Mouse (Mus musculus): ENCODE measurements at regions not wholly inside any gene's neighbourhood (a gene's known extent, or its start where the extent isn't known, plus 50 kb on each side); places are given as distances from the start of the nearest gene placed in this dataset.

- H3K9me3 ChIP-seq = no peaks in the 10 kb centered on the region
- H3K36me3 ChIP-seq (replicated peaks) = no peaks in the 10 kb centered on the region
- DNase-seq (ENCODE audit: extremely low spot score, low spot score) = no peak
- H3K4me3 ChIP-seq = no peak overlapping the region
- H3K4me1 ChIP-seq = no peaks in the 10 kb centered on the region
- no peak overlapping the region for H3K27ac ChIP-seq
- 77% methylated on average over 2 of the region's 2 CpGs for WGBS
- peaks cover 78% of the 10 kb centered on the region for H3K27me3 ChIP-seq (ENCODE audit: poor library complexity, severe bottlenecking)
Observed at GRCm38 (mm10) chr5:33548800-33549199, 80.6 kb downstream of the Fam53a start.

- DNase-seq (ENCODE audit: extremely low spot score, low spot score) = peak; percentile 73
- Histone ChIP-seq H3K27me3 (ENCODE audit: poor library complexity, severe bottlenecking) (peaks cover 100% of the 10 kb centered on the region), H3K36me3 (replicated peaks) (no peaks in the 10 kb centered on the region), H3K27ac (no peak overlapping the region), H3K4me1 (peaks cover 34% of the 10 kb centered on the region), H3K4me3 (no peak overlapping the region), H3K9me3 (no peaks in the 10 kb centered on the region)
- WGBS = 16% methylated on average over 5 of the region's 5 CpGs
Observed at GRCm38 (mm10) chr5:33543372-33543771, 86.1 kb downstream of the Fam53a start.

- 65% methylated on average over 3 of the region's 3 CpGs for WGBS
- DNase-seq (ENCODE audit: extremely low spot score, low spot score) = no peak
- Histone ChIP-seq H3K4me1 (peaks cover 36% of the 10 kb centered on the region), H3K36me3 (replicated peaks) (no peaks in the 10 kb centered on the region), H3K27me3 (ENCODE audit: poor library complexity, severe bottlenecking) (peaks cover 100% of the 10 kb centered on the region), H3K9me3 (no peaks in the 10 kb centered on the region), H3K4me3 (no peak overlapping the region), H3K27ac (no peak overlapping the region)
Observed at GRCm38 (mm10) chr5:33542643-33543042, 86.8 kb downstream of the Fam53a start.

GRCm38 (mm10) chr5:33542000-33542554 is 87.4 kb downstream of the Fam53a start:
- Histone ChIP-seq H3K27ac (no peak overlapping the region), H3K9me3 (no peaks in the 10 kb centered on the region), H3K4me1 (peaks cover 41% of the 10 kb centered on the region), H3K27me3 (ENCODE audit: poor library complexity, severe bottlenecking) (peaks cover 100% of the 10 kb centered on the region), H3K36me3 (replicated peaks) (no peaks in the 10 kb centered on the region), H3K4me3 (no peak overlapping the region)
- 32% methylated on average over 11 of the region's 11 CpGs for WGBS
- DNase-seq (ENCODE audit: extremely low spot score, low spot score) = peak; percentile 66

GRCm38 (mm10) chr5:33540259-33540658 is 89.2 kb downstream of the Fam53a start:
- DNase-seq (ENCODE audit: extremely low spot score, low spot score) = no peak
- no peak overlapping the region for H3K27ac ChIP-seq
- no peak overlapping the region for H3K4me3 ChIP-seq
- H3K36me3 ChIP-seq (replicated peaks) = no peaks in the 10 kb centered on the region
- WGBS = 49% methylated on average over 23 of the region's 23 CpGs
- H3K9me3 ChIP-seq = no peaks in the 10 kb centered on the region
- peaks cover 55% of the 10 kb centered on the region for H3K4me1 ChIP-seq
- H3K27me3 ChIP-seq (ENCODE audit: poor library complexity, severe bottlenecking) = peaks cover 100% of the 10 kb centered on the region

GRCm38 (mm10) chr5:33537429-33537828 is 92.0 kb downstream of the Fam53a start:
- H3K27ac ChIP-seq = no peak overlapping the region
- H3K36me3 ChIP-seq (replicated peaks) = no peaks in the 10 kb centered on the region
- WGBS = 16% methylated on average over 8 of the region's 8 CpGs
- no peak overlapping the region for H3K4me3 ChIP-seq
- DNase-seq (ENCODE audit: extremely low spot score, low spot score) = no peak
- peaks cover 100% of the 10 kb centered on the region for H3K27me3 ChIP-seq (ENCODE audit: poor library complexity, severe bottlenecking)
- H3K4me1 ChIP-seq = peaks cover 59% of the 10 kb centered on the region
- no peaks in the 10 kb centered on the region for H3K9me3 ChIP-seq

- Histone ChIP-seq H3K27me3 (ENCODE audit: poor library complexity, severe bottlenecking) (peaks cover 100% of the 10 kb centered on the region), H3K4me1 (peaks cover 55% of the 10 kb centered on the region), H3K4me3 (no peak overlapping the region), H3K9me3 (no peaks in the 10 kb centered on the region), H3K36me3 (replicated peaks) (no peaks in the 10 kb centered on the region), H3K27ac (no peak overlapping the region)
- 67% methylated on average over 4 of the region's 4 CpGs for WGBS
- no peak for DNase-seq (ENCODE audit: extremely low spot score, low spot score)
Observed at GRCm38 (mm10) chr5:33537017-33537416, 92.4 kb downstream of the Fam53a start.

GRCm38 (mm10) chr5:33536261-33536660 is 93.2 kb downstream of the Fam53a start:
- no peaks in the 10 kb centered on the region for H3K9me3 ChIP-seq
- 81% methylated on average over 4 of the region's 4 CpGs for WGBS
- DNase-seq (ENCODE audit: extremely low spot score, low spot score) = no peak
- H3K4me1 ChIP-seq = peaks cover 48% of the 10 kb centered on the region
- H3K36me3 ChIP-seq (replicated peaks) = no peaks in the 10 kb centered on the region
- H3K27ac ChIP-seq = no peak overlapping the region
- H3K4me3 ChIP-seq = no peak overlapping the region
- peaks cover 100% of the 10 kb centered on the region for H3K27me3 ChIP-seq (ENCODE audit: poor library complexity, severe bottlenecking)

- Histone ChIP-seq H3K27me3 (ENCODE audit: poor library complexity, severe bottlenecking) (peaks cover 100% of the 10 kb centered on the region), H3K4me3 (peak overlapping the region; percentile 22)
Observed at GRCm38 (mm10) chr5:33535145-33536010, 94.1 kb downstream of the Fam53a start.

GRCm38 (mm10) chr5:33534345-33534744 is 95.1 kb downstream of the Fam53a start:
- no peaks in the 10 kb centered on the region for H3K36me3 ChIP-seq (replicated peaks)
- no peaks in the 10 kb centered on the region for H3K9me3 ChIP-seq
- peaks cover 98% of the 10 kb centered on the region for H3K27me3 ChIP-seq (ENCODE audit: poor library complexity, severe bottlenecking)
- H3K27ac ChIP-seq = no peak overlapping the region
- 6% methylated on average over 13 of the region's 13 CpGs for WGBS
- no peak for DNase-seq (ENCODE audit: extremely low spot score, low spot score)
- H3K4me1 ChIP-seq = peaks cover 44% of the 10 kb centered on the region
- H3K4me3 ChIP-seq = peak overlapping the region; percentile 22

More at GRCm38 (mm10) chr5:33535145-33536010, 94.1 kb downstream of the Fam53a start:
- Histone ChIP-seq H3K27ac (peak overlapping the region; percentile 58), H3K36me3 (replicated peaks) (no peaks in the 10 kb centered on the region), H3K4me1 (peaks cover 43% of the 10 kb centered on the region), H3K9me3 (no peaks in the 10 kb centered on the region)
- WGBS = 5% methylated on average over 21 of the region's 21 CpGs
- peak; percentile 38 for DNase-seq (ENCODE audit: extremely low spot score, low spot score)

GRCm38 (mm10) chr5:33533185-33533584 is 96.2 kb downstream of the Fam53a start:
- H3K36me3 ChIP-seq (replicated peaks) = no peaks in the 10 kb centered on the region
- no peaks in the 10 kb centered on the region for H3K9me3 ChIP-seq
- DNase-seq (ENCODE audit: extremely low spot score, low spot score) = no peak
- peaks cover 98% of the 10 kb centered on the region for H3K27me3 ChIP-seq (ENCODE audit: poor library complexity, severe bottlenecking)
- no peak overlapping the region for H3K27ac ChIP-seq
- H3K4me1 ChIP-seq = peaks cover 56% of the 10 kb centered on the region
- no peak overlapping the region for H3K4me3 ChIP-seq
- WGBS = 90% methylated on average over 4 of the region's 4 CpGs

GRCm38 (mm10) chr5:33531263-33531662 is 97.5 kb upstream of the Nkx1-1 start:
- no peak for DNase-seq (ENCODE audit: extremely low spot score, low spot score)
- no peaks in the 10 kb centered on the region for H3K36me3 ChIP-seq (replicated peaks)
- H3K27me3 ChIP-seq (ENCODE audit: poor library complexity, severe bottlenecking) = peaks cover 98% of the 10 kb centered on the region
- H3K4me3 ChIP-seq = no peak overlapping the region
- 89% methylated on average over 1 of the region's 1 CpGs for WGBS
- peaks cover 55% of the 10 kb centered on the region for H3K4me1 ChIP-seq
- no peak overlapping the region for H3K27ac ChIP-seq
- no peaks in the 10 kb centered on the region for H3K9me3 ChIP-seq

GRCm38 (mm10) chr5:33529771-33530170 is 96.0 kb upstream of the Nkx1-1 start:
- H3K36me3 ChIP-seq (replicated peaks) = no peaks in the 10 kb centered on the region
- no peak for DNase-seq (ENCODE audit: extremely low spot score, low spot score)
- H3K27ac ChIP-seq = no peak overlapping the region
- peaks cover 98% of the 10 kb centered on the region for H3K27me3 ChIP-seq (ENCODE audit: poor library complexity, severe bottlenecking)
- WGBS = 39% methylated on average over 13 of the region's 13 CpGs
- H3K4me3 ChIP-seq = no peak overlapping the region
- H3K4me1 ChIP-seq = peaks cover 40% of the 10 kb centered on the region
- no peaks in the 10 kb centered on the region for H3K9me3 ChIP-seq

Data from forebrain, embryonic 10.5 days (tissue).